Mouse (Mus musculus): ENCODE measurements around the gene Gm49405. TPM values are rescaled to one million over a fixed set of nuclear protein-coding genes. Genes with fewer than 3 reads are reported as not detected.
A peak's percentile ranks its signal among the peaks of the same experiment; 100 is the strongest.
"Not testable (repeated sequence)": the region's sequence is repeated elsewhere in the genome, so short reads cannot be mapped to it uniquely, and the experiment has no call there.

Gene Gm49405
- total RNA-seq, 2 experiments from 2014 or later: 1.1 TPM

- not testable (repeated sequence) for DNase-seq (ENCODE audit: low spot score in 2 of 2)
Observed at GRCm38 (mm10) chr19:4049069-4049468, 48.6 kb downstream of the Gm49405 start.

- DNase-seq (ENCODE audit: low spot score in 2 of 2): no peak
Observed at GRCm38 (mm10) chr19:4051016-4051415, 50.6 kb downstream of the Gm49405 start.

DNA sequence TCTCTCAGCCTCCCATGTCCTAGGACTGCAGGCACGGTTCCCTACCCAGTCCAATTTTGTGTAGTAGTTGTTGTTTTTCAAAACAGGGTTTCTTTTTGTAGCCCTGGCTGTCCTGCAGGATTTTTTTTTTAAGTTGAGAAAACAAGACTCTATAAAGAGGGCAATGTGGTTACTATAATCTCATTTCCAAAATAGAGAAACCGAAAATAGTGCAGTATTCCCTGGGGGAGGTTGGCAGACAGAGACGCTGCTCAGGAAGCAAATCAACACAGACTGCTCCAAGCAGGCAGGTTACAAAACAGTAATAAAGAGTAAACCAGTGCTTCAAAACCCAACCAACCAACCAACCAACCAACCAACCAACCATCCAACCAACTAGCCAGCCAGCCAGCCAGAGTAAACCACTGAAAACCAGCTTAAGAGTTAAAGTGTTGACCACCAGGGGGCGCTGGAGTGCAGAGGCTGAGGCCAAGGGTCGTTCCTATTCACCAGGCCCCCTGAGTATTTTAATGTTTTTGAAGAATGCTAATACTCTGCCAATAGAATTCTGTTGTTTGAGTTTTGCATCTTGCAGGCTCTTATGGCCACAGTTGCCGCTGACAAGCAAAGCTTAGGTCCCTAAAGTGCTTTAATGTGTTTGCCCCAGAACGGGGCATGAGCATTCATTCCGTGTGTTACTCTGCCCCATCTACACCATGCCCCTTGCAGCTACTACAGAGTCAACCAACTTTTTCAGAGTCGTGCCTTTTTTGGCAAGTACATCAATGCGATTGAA, 51.5 kb downstream of the Gm49405 start:
- peak; percentile 68 to 80 for DNase-seq (ENCODE audit: low spot score in 2 of 2)

DNA sequence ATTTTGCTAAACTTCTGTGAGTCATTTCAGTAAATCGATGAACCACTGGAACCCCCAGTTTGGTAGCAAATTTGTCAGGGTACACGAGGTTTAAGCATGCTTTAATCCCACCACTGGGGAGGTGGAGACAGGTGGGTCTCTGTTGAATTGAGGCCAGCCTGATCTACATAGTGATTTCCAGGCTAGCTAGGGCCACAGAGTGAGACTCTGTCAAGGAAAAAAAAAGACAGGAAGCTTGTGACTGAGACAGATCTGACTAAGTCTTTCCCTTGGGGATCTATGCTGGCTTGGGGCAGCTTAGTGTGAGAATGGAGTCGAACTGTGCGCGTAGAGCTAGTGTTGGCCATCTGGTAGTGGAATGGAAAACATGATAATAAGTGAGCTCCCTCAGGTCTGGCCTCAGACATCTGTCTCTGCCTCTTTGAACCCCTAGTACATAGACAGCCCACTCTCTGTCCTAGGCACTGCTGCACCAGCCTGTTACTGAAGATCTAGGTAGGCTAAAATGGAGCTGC, 52.1 kb downstream of the Gm49405 start:
- DNase-seq (ENCODE audit: low spot score in 2 of 2): no peak

GRCm38 (mm10) chr19:4054613-4055012, 54.2 kb downstream of the Gm49405 start:
- DNase-seq (ENCODE audit: low spot score in 2 of 2): no peak

Other genes with a start within 250 kb of the Gm49405 start
- 10 to 100 TPM; 40.3 to 47.9 TPM for gene Kmt5b, start 233.2 kb upstream of the Gm49405 start, total RNA-seq (2021)
- 100 to 1,000 TPM in 1 of 2 experiments, 10 to 100 TPM in 1; 82.1 to 271 TPM for gene Chka, start 148.9 kb upstream of the Gm49405 start, total RNA-seq (2021)
- 10 to 100 TPM; 66.3 to 84.7 TPM for gene Tcirg1, start 93.5 kb upstream of the Gm49405 start, total RNA-seq (2021)
- 100 to 1,000 TPM; 344 to 380 TPM for gene Ndufs8, start 87.9 kb upstream of the Gm49405 start, total RNA-seq (2021)
- 100 to 1,000 TPM in 1 of 2 experiments, 10 to 100 TPM in 1; 14.4 to 169 TPM for gene Aldh3b1, start 70.8 kb upstream of the Gm49405 start, total RNA-seq (2021)
- 10 to 100 TPM; 53.3 to 64.4 TPM for gene Unc93b1, start 65.4 kb upstream of the Gm49405 start, total RNA-seq (2021)
- gene Aldh3b3, start 42.0 kb upstream of the Gm49405 start, total RNA-seq (2021): 1 to 10 TPM in 1 of 2 experiments, under 1 TPM in 1; 0.29 to 1.0 TPM
- 10 to 100 TPM in 1 of 2 experiments, 1 to 10 TPM in 1; 6.7 to 13.8 TPM for gene Aldh3b2, start 28.3 kb upstream of the Gm49405 start, total RNA-seq (2021)
- 10 to 100 TPM; 16.1 to 20.8 TPM for gene Acy3, start 14.1 kb upstream of the Gm49405 start, total RNA-seq (2021)
- not detected for gene Tbx10, start 7.9 kb upstream of the Gm49405 start, total RNA-seq (2021)
- gene Nudt8, start within 50 bp of the Gm49405 start, total RNA-seq (2021): 10 to 100 TPM; 27.6 to 33.3 TPM
- 1 to 10 TPM; 1.9 to 2.4 TPM for gene Doc2g, start 2.7 kb downstream of the Gm49405 start, total RNA-seq (2021)
- gene Ndufv1, start 12.2 kb downstream of the Gm49405 start, total RNA-seq (2021): 100 to 1,000 TPM; 359 to 601 TPM
- 100 to 1,000 TPM; 392 to 420 TPM for gene Gstp1, start 37.4 kb downstream of the Gm49405 start, total RNA-seq (2021)
- gene Gstp2, start 45.4 kb downstream of the Gm49405 start, total RNA-seq (2021): 10 to 100 TPM; 50.2 to 66.1 TPM
- gene Gstp3, start 58.9 kb downstream of the Gm49405 start, total RNA-seq (2021): 1 to 10 TPM; 2.0 to 2.1 TPM
- not detected for gene Cabp2, start 81.0 kb downstream of the Gm49405 start, total RNA-seq (2021)
- 100 to 1,000 TPM; 125 to 147 TPM for gene Cdk2ap2, start 96.6 kb downstream of the Gm49405 start, total RNA-seq (2021)
- gene Pitpnm1, start 99.4 kb downstream of the Gm49405 start, total RNA-seq (2021): 100 to 1,000 TPM in 1 of 2 experiments, 10 to 100 TPM in 1; 85.6 to 115 TPM
- gene Aip, start 125.2 kb downstream of the Gm49405 start, total RNA-seq (2021): 100 to 1,000 TPM; 119 to 121 TPM
- not detected for gene Gpr152, start 139.2 kb downstream of the Gm49405 start, total RNA-seq (2021)
- under 1 TPM; 0.16 to 0.60 TPM for gene Cabp4, start 143.4 kb downstream of the Gm49405 start, total RNA-seq (2021)
- gene Coro1b, start 148.0 kb downstream of the Gm49405 start, total RNA-seq (2021): 100 to 1,000 TPM; 145 to 150 TPM
- gene Ptprcap, start 153.0 kb downstream of the Gm49405 start, total RNA-seq (2021): 1 to 10 TPM; 3.2 to 3.3 TPM
- 10 to 100 TPM; 30.2 to 36.3 TPM for gene Rps6kb2, start 162.7 kb downstream of the Gm49405 start, total RNA-seq (2021)
- gene Carns1, start 174.9 kb downstream of the Gm49405 start, total RNA-seq (2021): 1 to 10 TPM; 3.2 to 3.5 TPM
- 1 to 10 TPM; 1.1 to 1.6 TPM for gene Tbc1d10c, start 190.7 kb downstream of the Gm49405 start, total RNA-seq (2021)
- 100 to 1,000 TPM; 353 to 384 TPM for gene Ppp1ca, start 191.4 kb downstream of the Gm49405 start, total RNA-seq (2021)
- gene Rad9a, start 201.0 kb downstream of the Gm49405 start, total RNA-seq (2021): 1 to 10 TPM; 7.5 to 9.0 TPM
- gene Clcf1, start 213.6 kb downstream of the Gm49405 start, total RNA-seq (2021): 10 to 100 TPM in 1 of 2 experiments, 1 to 10 TPM in 1; 7.9 to 11.1 TPM
- gene AC109138.7, start 213.7 kb downstream of the Gm49405 start, total RNA-seq (2021): not detected
- gene Pold4, start 231.3 kb downstream of the Gm49405 start, total RNA-seq (2021): 10 to 100 TPM; 41.0 to 44.4 TPM